Mouse (Mus musculus) liver, embryonic 11.5 days (tissue): Measurements from ENCODE around the gene P2rx1. TPM values are rescaled to one million over a fixed set of nuclear protein-coding genes. Genes with fewer than 3 reads are reported as not detected.

Experiments used
- ATAC-seq: fragments of 200-750 bp; cut with Nextera tagmentation; replicated peaks from 2 replicates; pipeline ENCODE4 v1.8.0; 2017; ENCODE audit warnings: moderate number of reproducible peaks, mild to moderate bottlenecking, moderate TSS enrichment, moderate library complexity; ENCODE audit not compliant: low FRiP score
- DNase-seq: peaks from one replicate; pipeline ENCODE4 v3.0.0-alpha.2; 2017; ENCODE audit warnings: low spot score
- H3K27ac ChIP-seq: fragments of 300-500 bp; sonication (generic); 2 replicates; pipeline ENCODE4 v1.5.1; 2014; ENCODE audit warnings: mild to moderate bottlenecking, low read depth, low read length, control low read depth
- H3K27me3 ChIP-seq: fragments of 300-500 bp; sonication (generic); replicated peaks from 2 replicates; pipeline ENCODE4 v1.6.1; 2014; ENCODE audit warnings: low read length, mixed read lengths; ENCODE audit not compliant: control insufficient read depth, insufficient read depth
- H3K36me3 ChIP-seq: fragments of 300-500 bp; sonication (generic); 2 replicates; pipeline ENCODE4 v1.6.1; 2014; ENCODE audit warnings: mild to moderate bottlenecking, low read length, moderate library complexity, mixed read lengths; ENCODE audit not compliant: control insufficient read depth, insufficient read depth
- H3K4me1 ChIP-seq: fragments of 300-500 bp; sonication (generic); replicated peaks from 2 replicates; pipeline ENCODE4 v1.6.1; 2014; ENCODE audit warnings: low read length, mixed read lengths; ENCODE audit not compliant: control insufficient read depth, insufficient read depth
- H3K4me2 ChIP-seq: fragments of 300-500 bp; sonication (generic); 2 replicates; pipeline ENCODE4 v1.6.1; 2014; ENCODE audit warnings: mild to moderate bottlenecking, control low read depth, moderate library complexity
- H3K4me3 ChIP-seq: fragments of 300-500 bp; sonication (generic); 2 replicates; pipeline ENCODE4 v1.5.1; 2014; ENCODE audit warnings: low read depth, low read length, control low read depth
- H3K9ac ChIP-seq: fragments of 300-500 bp; sonication (generic); 2 replicates; pipeline ENCODE4 v1.6.1; 2014; ENCODE audit warnings: low read depth, low read length, control low read depth
- H3K9me3 ChIP-seq: fragments of 300-500 bp; sonication (generic); 2 replicates; pipeline ENCODE4 v1.6.1; 2016; ENCODE audit warnings: low read length, inconsistent platforms, mixed read lengths; ENCODE audit not compliant: control insufficient read depth
- WGBS: fragments of 180-500 bp; shearing (Covaris S2); extraction: QIAGEN DNeasy Blood & Tissue Kit; methylation state at CpG from one replicate; pipeline ENCODE4 v1.1.7; 2014; 5-methylcytosine and 5-hydroxymethylcytosine counted together
- polyA plus RNA-seq: library from polyadenylated mRNA; unstranded; fragments of >200 nt; fragmentation: Nextera tagmentation; extraction: Ambion mirVana; gene quantifications from 2 replicates; pipeline ENCODE4 v1.2.1, GENCODE M21; 2014

P2rx1 gene
- polyA plus RNA-seq, 1 experiment from 2014 or later: 17.6 TPM

DNA sequence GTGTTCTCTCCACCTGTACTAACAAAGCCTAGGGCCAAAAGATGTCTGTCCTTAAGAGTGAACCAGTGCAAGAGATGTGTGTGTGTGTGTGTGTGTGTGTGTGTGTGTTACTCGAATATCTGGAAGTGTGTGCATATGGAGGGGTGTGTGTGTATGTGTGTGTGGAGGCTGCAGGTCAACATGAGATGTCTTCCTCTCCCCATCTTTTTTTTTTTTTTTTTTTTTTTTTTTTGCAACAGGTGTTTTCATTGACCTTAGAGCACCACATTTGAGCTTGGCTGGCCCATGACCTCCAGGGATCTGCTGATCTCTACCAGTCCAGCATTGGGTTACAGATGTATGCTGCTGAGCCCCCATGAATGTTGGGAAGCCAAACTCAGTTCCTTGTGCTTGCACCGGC is 2.1 kb upstream of the P2rx1 start:
- no peaks in the 10 kb centered on the region for H3K36me3 ChIP-seq
- DNase-seq (no peak), ATAC-seq (no peak)
- H3K9me3 ChIP-seq: no peaks in the 10 kb centered on the region
- no peak overlapping the region for H3K4me2 ChIP-seq
- WGBS: 78% methylated on average over 2 of the region's 2 CpGs
- no peak overlapping the region for H3K9ac ChIP-seq
- H3K27ac ChIP-seq: no peak overlapping the region
- H3K4me3 ChIP-seq: no peak overlapping the region
- H3K27me3 ChIP-seq: no peaks in the 10 kb centered on the region
- peaks cover 26% of the 10 kb centered on the region for H3K4me1 ChIP-seq

- no peak for DNase-seq
These were observed 1.2 kb upstream of the P2rx1 start for GRCm38 (mm10) chr11:72997529-72998326.

GRCm38 (mm10) chr11:73001029-73001428 is 2.1 kb downstream of the P2rx1 start:
- Histone ChIP-seq H3K4me3 (0 out of 2 replicates have a peak overlapping the region, but pooled peaks have one; percentile 15), H3K9me3 (no peaks in the 10 kb centered on the region), H3K27me3 (no peaks in the 10 kb centered on the region), H3K27ac (no peak overlapping the region), H3K36me3 (no peaks in the 10 kb centered on the region), H3K9ac (no peak overlapping the region), H3K4me2 (peak overlapping the region; percentile 18; the same call in 1 of the 2 replicates), H3K4me1 (peaks cover 17% of the 10 kb centered on the region)
- WGBS: 8% methylated on average over 6 of the region's 6 CpGs
- DNase-seq: peak; percentile 60
- peak; percentile 53; the same call in 1 of the 2 replicates for ATAC-seq

More at GRCm38 (mm10) chr11:72997529-72998326, 1.2 kb upstream of the P2rx1 start:
- H3K27me3 ChIP-seq: no peaks in the 10 kb centered on the region
- H3K4me1 ChIP-seq: peaks cover 20% of the 10 kb centered on the region
- 0 out of 2 replicates have a peak overlapping the region, but pooled peaks have one; percentile 28 for H3K27ac ChIP-seq
- H3K36me3 ChIP-seq: no peaks in the 10 kb centered on the region
- H3K4me2 ChIP-seq: no peak overlapping the region
- H3K4me3 ChIP-seq: no peak overlapping the region
- no peaks in the 10 kb centered on the region for H3K9me3 ChIP-seq
- ATAC-seq: no peak
- WGBS: 48% methylated on average over 13 of the region's 13 CpGs
- no peak overlapping the region for H3K9ac ChIP-seq

DNA sequence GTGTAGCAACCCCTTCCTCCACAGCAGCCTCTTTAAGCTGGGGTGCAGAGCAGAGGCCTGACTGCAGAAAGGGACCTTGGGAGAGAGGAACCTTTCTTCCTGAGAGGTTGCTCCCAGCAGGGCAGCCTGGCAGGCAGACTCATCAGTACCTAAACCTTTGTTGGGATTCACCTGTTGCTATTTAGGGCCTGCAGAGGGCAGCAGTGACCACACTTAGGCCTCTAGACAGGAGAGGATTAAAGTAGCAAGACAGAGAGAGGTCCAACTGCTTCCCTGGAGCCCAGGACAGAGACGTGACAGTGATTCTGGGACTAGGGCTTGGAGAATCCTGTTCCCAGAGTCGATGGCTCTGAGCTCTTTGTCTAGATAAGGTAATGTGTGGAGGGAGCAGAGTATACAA is 7.5 kb downstream of the P2rx1 start:
- no peak for DNase-seq
- ATAC-seq: 0 out of 2 replicates have a peak, but pooled peaks have one; percentile 30
- no peaks in the 10 kb centered on the region for H3K9me3 ChIP-seq

DNA sequence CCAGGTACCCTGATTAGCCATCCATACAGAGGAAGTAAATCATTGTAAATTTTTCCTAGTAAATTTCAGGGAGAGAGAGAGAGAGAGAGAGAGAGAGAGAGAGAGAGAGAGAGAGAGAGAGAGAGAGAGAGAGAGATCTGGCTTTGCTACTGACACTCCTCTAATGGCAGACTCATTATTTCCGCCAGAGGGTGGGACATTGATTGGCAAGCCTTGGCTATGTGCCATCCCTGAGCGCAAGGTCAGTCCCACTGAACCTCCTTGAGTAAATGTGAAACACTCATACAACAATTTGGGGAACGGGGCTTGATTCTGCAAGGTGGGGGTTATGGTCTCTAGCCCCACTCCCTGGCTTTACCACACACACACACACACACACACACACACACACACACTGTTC is 8.2 kb downstream of the P2rx1 start:
- DNase-seq: no peak
- H3K27ac ChIP-seq: no peak overlapping the region
- no peaks in the 10 kb centered on the region for H3K27me3 ChIP-seq
- H3K4me3 ChIP-seq: no peak overlapping the region
- H3K4me2 ChIP-seq: no peak overlapping the region
- ATAC-seq: no peak
- H3K4me1 ChIP-seq: no peaks in the 10 kb centered on the region
- H3K9me3 ChIP-seq: no peaks in the 10 kb centered on the region
- WGBS: 85% methylated on average over 3 of the region's 3 CpGs
- H3K36me3 ChIP-seq: no peaks in the 10 kb centered on the region
- no peak overlapping the region for H3K9ac ChIP-seq

More for the DNA sequence above, 7.5 kb downstream of the P2rx1 start:
- no peaks in the 10 kb centered on the region for H3K36me3 ChIP-seq
- no peak overlapping the region for H3K27ac ChIP-seq
- no peaks in the 10 kb centered on the region for H3K4me1 ChIP-seq
- no peak overlapping the region for H3K9ac ChIP-seq
- 19% methylated on average over 2 of the region's 2 CpGs for WGBS
- no peaks in the 10 kb centered on the region for H3K27me3 ChIP-seq
- H3K4me2 ChIP-seq: no peak overlapping the region
- no peak overlapping the region for H3K4me3 ChIP-seq

GRCm38 (mm10) chr11:73007698-73008481 is 9.0 kb downstream of the P2rx1 start:
- DNase-seq: no peak
- no peak for ATAC-seq
- Histone ChIP-seq H3K4me3 (no peak overlapping the region), H3K36me3 (no peaks in the 10 kb centered on the region), H3K9me3 (no peaks in the 10 kb centered on the region), H3K4me2 (no peak overlapping the region), H3K9ac (no peak overlapping the region), H3K27me3 (no peaks in the 10 kb centered on the region), H3K27ac (no peak overlapping the region), H3K4me1 (no peaks in the 10 kb centered on the region)
- WGBS: 62% methylated on average over 11 of the region's 11 CpGs

DNA sequence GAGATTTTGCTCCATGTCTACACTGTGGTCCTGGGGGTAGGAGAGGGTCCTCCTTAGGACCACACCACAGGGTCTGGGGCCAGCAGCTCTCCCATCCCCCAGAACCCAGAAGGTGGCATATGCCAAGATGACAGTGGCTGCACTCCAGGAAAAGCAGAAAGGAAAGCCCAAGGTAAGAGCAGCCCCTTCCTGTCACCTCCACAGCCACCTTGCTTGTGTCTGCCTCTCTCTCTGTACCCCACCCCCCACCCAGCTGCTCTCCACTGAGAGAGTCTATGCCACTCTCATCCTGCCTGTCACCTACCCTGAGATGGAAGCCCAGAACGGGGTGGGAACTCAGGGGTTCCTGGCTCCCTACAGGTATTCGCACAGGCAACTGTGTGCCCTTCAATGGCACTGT is 9.9 kb downstream of the P2rx1 start:
- WGBS: 68% methylated on average over 2 of the region's 2 CpGs

DNA sequence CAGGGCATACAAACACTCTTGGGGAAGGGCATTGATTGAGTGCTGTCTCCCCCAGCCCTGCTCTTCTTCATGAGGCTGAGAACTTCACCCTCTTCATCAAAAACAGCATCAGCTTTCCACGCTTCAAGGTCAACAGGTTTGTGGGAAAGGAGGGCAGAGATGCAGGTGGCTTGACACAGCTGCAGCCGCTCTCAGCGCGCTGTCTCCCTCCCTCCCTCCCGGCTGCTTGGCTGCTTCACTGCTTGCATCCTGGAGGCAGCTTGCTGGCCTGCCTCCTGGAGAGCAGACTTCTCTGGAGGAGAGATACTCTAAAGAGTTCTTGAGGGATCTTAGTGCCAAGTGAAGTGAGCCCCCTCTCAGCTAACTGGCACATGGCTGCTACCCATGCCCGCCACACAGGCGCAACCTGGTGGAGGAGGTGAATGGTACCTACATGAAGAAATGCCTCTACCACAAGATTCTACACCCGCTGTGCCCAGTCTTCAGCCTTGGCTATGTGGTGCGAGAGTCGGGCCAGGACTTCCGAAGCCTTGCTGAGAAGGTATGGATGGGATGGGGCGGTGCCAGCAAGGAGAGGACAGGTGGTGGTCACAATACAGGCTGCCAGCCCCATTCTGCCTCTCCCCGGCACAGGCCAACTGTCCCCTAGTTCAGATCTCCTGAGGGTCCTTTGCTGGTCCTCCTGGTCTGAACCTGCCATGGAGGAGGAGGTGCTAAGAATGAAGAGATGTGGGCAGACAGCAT is 10.8 kb downstream of the P2rx1 start:
- no peak overlapping the region for H3K27ac ChIP-seq
- no peaks in the 10 kb centered on the region for H3K36me3 ChIP-seq
- H3K9me3 ChIP-seq: no peaks in the 10 kb centered on the region
- 71% methylated on average over 13 of the region's 13 CpGs for WGBS
- H3K4me2 ChIP-seq: no peak overlapping the region
- ATAC-seq (no peak), DNase-seq (no peak)
- H3K4me1 ChIP-seq: no peaks in the 10 kb centered on the region
- no peak overlapping the region for H3K9ac ChIP-seq
- H3K27me3 ChIP-seq: no peaks in the 10 kb centered on the region
- no peak overlapping the region for H3K4me3 ChIP-seq

More for the DNA sequence above, 9.9 kb downstream of the P2rx1 start:
- Histone ChIP-seq H3K4me1 (no peaks in the 10 kb centered on the region), H3K4me3 (no peak overlapping the region), H3K27ac (no peak overlapping the region), H3K36me3 (no peaks in the 10 kb centered on the region), H3K27me3 (no peaks in the 10 kb centered on the region), H3K9ac (no peak overlapping the region), H3K4me2 (no peak overlapping the region), H3K9me3 (no peaks in the 10 kb centered on the region)
- DNase-seq (no peak), ATAC-seq (no peak)
